Mouse (Mus musculus) right cerebral cortex, postnatal 36 days (tissue): ENCODE results near the gene Prl2c1.
"Not testable (repeated sequence)": the region's sequence is repeated elsewhere in the genome, so short reads cannot be mapped to it uniquely, and the experiment has no call there.

Source experiments
- DNase-seq, 2 experiments: peaks; one replicate each; pipeline ENCODE4 v3.0.0; 2022; ENCODE audit warnings: low spot score in 2 of 2, mixed read lengths in 1 of 2

Prl2c1 gene

GRCm38 (mm10) chr13:27849042-27849441 is at the start of gene Prl2c1:
Prl2c1 (plus strand) TSS chr13:27849342.
- no peak for DNase-seq

DNA sequence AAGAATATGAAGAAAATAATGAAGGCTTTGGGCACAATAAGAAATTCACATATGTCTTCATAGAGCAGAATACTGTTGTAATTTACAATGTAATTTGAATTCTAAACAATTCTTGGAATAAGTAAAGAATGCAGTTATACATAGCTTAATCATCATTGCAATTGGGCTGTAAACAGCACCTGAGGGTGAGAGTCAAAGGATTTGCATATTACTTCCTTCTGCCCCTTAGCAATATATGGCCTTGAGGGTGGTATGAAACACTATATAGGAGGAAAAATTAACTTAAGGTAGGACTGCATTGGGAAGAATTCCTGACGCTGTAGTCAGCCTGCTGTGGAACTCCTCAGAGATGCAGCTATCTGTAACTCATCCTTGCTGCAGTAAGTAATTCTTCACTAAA is 47.8 kb upstream of the Prl2c1 start, which contains the start of gene Prl2a1:
Gene Prl2a1 (plus strand): TSS at position 301 of the 400 bp plus-strand sequence.
- DNase-seq: no peak

GRCm38 (mm10) chr13:27802765-27803164 is 46.4 kb upstream of the Prl2c1 start:
- DNase-seq: no peak

- DNase-seq: not testable (repeated sequence)
These were observed 55.1 kb downstream of the Prl2c1 start for GRCm38 (mm10) chr13:27904236-27904635.
